Mouse (Mus musculus): ENCODE measurements around the gene Tm2d1. TPM values are rescaled to one million over a fixed set of nuclear protein-coding genes. Genes with fewer than 3 reads are reported as not detected.

Gene Tm2d1
- total RNA-seq, 2 experiments from 2014 or later, result 37.5 to 40.7 TPM

DNA sequence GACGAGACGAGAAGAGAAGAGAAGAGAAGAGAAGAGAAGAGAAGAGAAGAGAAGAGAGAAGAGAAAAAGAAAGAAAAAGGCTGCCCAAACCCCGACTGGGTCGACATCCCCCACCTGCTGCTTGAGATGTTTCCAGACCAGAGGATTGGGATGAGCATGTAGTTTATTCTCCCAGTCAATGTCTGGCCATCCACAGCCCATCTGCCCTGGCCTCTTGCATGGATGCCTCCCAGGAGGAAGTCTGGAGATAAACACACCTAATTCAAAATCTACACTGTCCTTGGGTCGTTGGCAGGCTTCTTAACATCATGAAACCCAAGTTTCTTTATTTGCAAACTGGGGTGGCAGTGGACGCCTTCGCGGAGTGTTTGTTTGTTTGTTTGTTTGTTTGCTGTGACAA lies 47.4 kb downstream of the Tm2d1 start:
- intact Hi-C loops (cut with DNase I), result no loop called here

DNA sequence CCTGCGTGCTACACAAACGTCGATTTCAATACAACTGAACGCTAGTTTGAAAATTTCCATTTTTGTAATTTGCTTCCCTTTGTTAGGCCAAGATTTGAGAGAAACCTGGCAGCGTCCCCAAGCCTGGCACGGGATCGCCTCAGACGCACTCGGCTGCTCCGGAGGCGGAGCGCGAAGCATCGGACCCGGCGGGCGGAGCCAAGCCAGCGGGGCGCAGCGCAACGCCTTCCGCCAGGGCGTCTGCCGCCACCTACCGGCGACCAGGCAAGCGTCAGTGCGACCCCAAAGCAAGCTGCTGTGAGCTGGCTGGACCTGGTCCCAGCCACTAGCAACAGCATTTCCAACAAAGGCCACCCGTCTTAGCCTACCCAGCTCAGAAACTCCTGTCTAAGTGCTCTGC lies 60.9 kb downstream of the Tm2d1 start:
- intact Hi-C loops (cut with DNase I), result loop anchor here (1.0 to 5.0 kb wide), 14 partner anchors 80 to 755 kb away; partner anchors contain the start of gene E130114P18Rik
- DNase-seq, result peak; percentile 98 to 99

More for the DNA sequence above, 47.4 kb downstream of the Tm2d1 start:
- no peak for DNase-seq

DNA sequence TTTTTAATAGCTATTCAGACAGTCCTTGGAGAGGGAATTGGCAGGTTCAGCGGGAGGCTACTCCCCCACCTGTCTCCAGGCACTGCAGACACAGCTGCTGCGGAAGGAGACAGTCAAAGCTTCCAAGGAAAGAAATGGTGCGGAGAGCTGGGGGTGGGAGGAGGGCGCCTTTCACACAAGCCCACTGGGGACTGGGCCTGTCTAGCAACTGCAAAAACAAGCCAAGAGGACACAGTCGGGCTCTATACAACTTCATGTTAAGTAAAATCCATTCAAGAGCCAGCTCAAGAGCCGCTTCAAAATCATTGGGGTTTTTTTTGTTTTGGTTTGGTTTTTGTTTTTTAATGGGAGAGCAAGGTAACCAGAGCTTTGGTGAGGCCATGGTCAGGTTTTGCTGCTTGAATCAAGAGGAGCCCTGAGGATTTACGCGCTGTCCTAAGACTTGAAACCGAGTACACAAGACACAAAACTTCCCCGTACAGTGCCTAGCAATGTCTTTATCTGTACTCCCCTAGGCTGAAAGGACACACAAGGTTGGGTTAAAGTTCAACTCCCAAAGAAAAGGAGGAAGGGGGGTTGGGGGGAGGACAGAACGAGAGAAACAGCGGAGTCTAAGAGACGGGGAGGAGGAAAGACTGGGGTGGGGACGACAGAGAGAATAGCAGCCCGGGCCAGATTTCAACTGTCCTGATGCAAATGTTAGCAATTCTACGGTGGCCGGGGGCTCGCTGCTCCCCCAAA lies 61.6 kb downstream of the Tm2d1 start:
- DNase-seq, result peak; percentile 66 to 68
- intact Hi-C loops (cut with DNase I), result loop anchor here (1.0 to 5.0 kb wide), 14 partner anchors 79 to 755 kb away; partner anchors contain the start of gene E130114P18Rik

DNA sequence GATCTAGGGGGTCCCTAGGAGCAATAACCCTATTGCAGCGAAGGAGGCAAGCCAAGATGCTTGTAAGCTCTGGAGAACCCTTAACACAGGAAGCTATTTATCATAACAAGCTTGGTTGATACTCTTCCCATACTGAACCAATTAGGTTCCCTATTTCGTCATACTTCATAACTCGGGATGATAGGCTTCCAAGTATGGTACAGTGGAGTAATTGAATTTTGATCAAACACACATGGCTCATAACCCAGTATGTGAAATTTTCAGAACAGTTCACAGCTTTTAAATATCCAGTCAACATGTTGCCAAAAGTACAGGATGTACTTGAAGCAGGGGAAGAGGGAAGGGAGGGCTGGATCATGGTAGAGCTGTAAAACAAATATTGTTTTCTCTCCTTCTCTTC lies 64.3 kb downstream of the Tm2d1 start:
- peak in 1 of 2 experiments; percentile 8 for DNase-seq
- intact Hi-C loops (cut with DNase I), result no loop called here

DNA sequence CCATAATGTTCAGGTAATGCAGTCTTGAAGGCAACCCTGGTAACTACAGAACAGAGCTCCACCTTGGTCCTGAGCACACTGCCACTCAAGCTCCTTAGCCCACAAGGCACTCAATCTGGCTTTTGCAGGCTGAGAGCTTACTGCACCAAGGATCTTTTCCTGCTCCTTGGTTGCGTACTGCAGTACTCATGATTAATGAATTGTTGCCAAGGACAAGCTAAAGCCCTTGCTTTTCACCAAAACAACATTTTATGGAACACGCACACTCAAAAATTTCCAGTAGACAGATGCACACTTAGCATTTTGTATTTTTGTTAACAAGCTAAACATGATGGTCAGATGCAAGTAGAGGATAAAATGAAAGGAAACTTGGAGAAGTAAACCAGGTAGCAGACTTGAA lies 66.0 kb downstream of the Tm2d1 start:
- no peak for DNase-seq
- intact Hi-C loops (cut with DNase I), result no loop called here

Other genes starting within 250 kb of the Tm2d1 start
- 10 to 100 TPM in 1 of 2 experiments, 1 to 10 TPM in 1; 9.5 to 13.6 TPM for gene Patj, start 12.5 kb upstream of the Tm2d1 start, total RNA-seq (2021)

All from heart, postnatal 14 days (tissue).